Mouse (Mus musculus) spleen, adult 2 months (tissue): ENCODE measurements at regions not wholly inside any gene's neighbourhood (a gene's known extent, or its start where the extent isn't known, plus 50 kb on each side); places are given as distances from the start of the nearest gene placed in this dataset.

ENCODE experiments used
- CTCF ChIP-seq: fragments of 200-500 bp; IDR thresholded peaks from 2 replicates; pipeline ENCODE4 v1.5.1; 2011; ENCODE audit warnings: mild to moderate bottlenecking, inconsistent platforms; ENCODE audit not compliant: insufficient read depth, insufficient read length, insufficient replicate concordance; ENCODE audit errors: extremely low read depth
- POLR2A ChIP-seq: fragments of 200-500 bp; IDR thresholded peaks from 2 replicates; pipeline ENCODE4 v1.6.1; 2011; ENCODE audit warnings: low read depth, low read length, inconsistent platforms

- TF ChIP-seq POLR2A (no peak), CTCF (no peak)
Observed at GRCm38 (mm10) chr1:94221006-94221405, 168.7 kb upstream of the Pdcd1 start.
